Mouse (Mus musculus) thymus, adult 2 months (tissue): Measurements from ENCODE around the gene Wfdc15a.

Source experiments
- CTCF ChIP-seq: fragments of 200-500 bp; IDR thresholded peaks from 2 replicates; pipeline ENCODE4 v1.5.1; 2012; ENCODE audit warnings: mild to moderate bottlenecking, control low read depth, low read length, moderate library complexity, borderline replicate concordance; ENCODE audit not compliant: control insufficient read depth, poor library complexity, insufficient read depth; ENCODE audit errors: extremely low read depth
- POLR2A ChIP-seq: fragments of 200-500 bp; IDR thresholded peaks from 2 replicates; pipeline ENCODE4 v1.6.1; 2012; ENCODE audit warnings: mild to moderate bottlenecking, low read length, control low read depth, moderate library complexity; ENCODE audit not compliant: control insufficient read depth, poor library complexity, insufficient read depth; ENCODE audit errors: extremely low read depth

- TF ChIP-seq CTCF (no peak), POLR2A (no peak)
Measured at GRCm38 (mm10) chr2:164174649-164175395, 25.1 kb downstream of the Wfdc15a start.
